Mouse (Mus musculus): ENCODE measurements around the gene Itga11.

Gene Itga11

GRCm38 (mm10) chr9:62684311-62684710 lies 6.7 kb downstream of the Itga11 start:
- no peak for DNase-seq (ENCODE audit: low read depth)

GRCm38 (mm10) chr9:62689748-62690147 lies 12.1 kb downstream of the Itga11 start:
- no peak for DNase-seq (ENCODE audit: low read depth)

- DNase-seq (ENCODE audit: low read depth), result no peak
Observed at GRCm38 (mm10) chr9:62694054-62694453, 16.4 kb downstream of the Itga11 start.

- no peak for DNase-seq (ENCODE audit: low read depth)
Observed at GRCm38 (mm10) chr9:62695210-62695609, 17.6 kb downstream of the Itga11 start.

DNA sequence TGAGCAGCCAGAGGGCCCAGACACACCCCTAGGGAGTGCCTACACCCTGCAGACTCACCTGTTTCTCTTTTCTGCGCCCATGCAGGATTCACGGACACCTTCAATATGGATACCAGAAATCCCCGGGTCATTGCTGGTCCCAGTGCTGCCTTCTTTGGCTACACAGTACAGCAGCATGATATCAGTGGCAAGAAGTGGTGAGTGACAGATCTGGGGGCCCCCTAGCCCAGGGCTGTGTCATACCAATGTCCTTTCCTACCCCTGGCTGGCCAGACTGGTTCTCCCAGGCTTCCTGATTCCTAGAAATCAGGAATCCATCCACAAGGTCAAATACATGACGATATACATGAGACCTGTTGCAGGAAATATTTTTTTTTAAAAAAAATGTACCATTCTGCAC lies 19.2 kb downstream of the Itga11 start:
- no peak for DNase-seq (ENCODE audit: low read depth)

- DNase-seq (ENCODE audit: low read depth), result no peak
Observed at GRCm38 (mm10) chr9:62707267-62707666, 29.6 kb downstream of the Itga11 start.

- no peak for DNase-seq (ENCODE audit: low read depth)
Observed at GRCm38 (mm10) chr9:62707870-62708269, 30.2 kb downstream of the Itga11 start.

DNA sequence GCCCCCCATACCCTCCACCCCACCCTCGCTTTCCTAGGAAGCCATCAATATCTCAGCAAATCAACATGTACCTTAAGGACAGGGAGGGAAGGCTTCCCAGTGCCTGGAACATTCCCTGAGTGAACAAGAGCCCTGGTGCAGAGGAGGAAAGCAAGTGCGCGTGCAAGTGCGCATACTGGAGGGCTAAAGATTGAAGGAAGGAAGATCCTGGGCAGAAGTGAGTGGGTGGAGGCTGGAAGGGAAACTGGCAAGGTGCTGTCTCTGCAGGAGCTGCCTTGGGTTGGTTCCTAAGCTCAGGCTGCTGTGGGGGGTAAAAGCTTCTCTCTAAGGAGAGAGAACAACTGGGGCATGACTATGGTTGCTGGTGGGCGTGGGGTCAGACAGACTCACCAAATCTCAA lies 32.4 kb downstream of the Itga11 start:
- no peak for DNase-seq (ENCODE audit: low read depth)

DNA sequence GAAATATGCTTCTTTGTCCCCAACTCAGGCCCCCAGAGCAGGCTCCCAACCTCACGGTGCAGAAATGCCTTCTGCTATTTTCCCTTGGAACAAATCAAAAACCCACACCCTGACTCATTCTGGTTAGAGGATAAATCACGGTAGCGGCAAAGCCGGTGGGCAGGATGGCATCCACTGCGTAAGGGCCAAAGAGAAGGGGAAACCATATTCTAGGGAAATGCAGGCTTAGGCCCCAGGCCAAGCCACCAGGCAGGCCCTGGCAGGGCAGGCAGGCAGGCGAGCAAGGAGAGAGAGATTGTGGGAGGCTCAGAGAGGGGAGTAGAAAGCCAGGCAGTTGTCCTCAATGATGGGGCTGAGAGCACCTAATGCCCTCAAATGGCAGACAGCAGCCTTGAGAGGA lies 34.7 kb downstream of the Itga11 start:
- DNase-seq (ENCODE audit: low read depth), result no peak

GRCm38 (mm10) chr9:62713040-62713439 lies 35.4 kb downstream of the Itga11 start:
- DNase-seq (ENCODE audit: low read depth), result no peak

DNA sequence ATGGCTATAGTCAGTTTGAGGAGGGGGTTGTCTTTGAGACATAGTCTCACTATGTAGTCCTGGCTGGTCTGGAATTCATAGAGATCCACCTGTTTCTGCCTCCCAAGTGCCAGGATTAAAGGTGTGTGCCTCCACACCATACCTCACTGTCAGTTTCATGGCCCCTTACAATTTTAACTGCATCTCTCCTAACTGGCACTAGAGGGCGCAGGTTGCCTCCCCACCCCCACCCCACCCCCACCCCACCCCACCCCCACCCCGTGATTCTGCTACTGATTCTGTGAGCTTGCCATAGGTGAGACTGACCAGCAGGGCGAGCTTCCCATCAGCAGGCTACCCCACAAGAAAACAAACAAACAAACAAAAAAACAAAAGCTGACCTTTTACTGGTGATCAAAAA lies 36.7 kb downstream of the Itga11 start:
- DNase-seq (ENCODE audit: low read depth), result no peak

DNA sequence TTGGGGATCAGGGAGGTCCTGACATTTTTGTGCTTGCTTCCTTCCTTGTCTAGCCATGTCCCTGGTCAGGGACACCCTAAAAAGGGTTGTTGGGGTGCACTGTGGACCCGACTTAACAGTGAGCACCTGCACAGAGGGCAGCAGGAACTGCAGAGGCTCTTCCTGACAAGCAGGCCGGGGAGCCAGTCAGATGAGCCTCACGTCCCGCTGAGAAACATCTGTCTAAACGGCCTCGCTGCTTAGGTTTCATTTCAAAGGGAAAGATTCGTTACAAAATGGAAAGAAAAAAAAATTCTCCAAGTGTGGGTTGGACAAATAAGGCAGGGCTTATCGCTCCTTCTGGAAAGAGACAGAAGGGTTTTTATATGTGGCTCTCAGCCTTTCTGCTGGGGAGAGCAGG lies 40.4 kb downstream of the Itga11 start:
- DNase-seq (ENCODE audit: low read depth), result no peak

- DNase-seq (ENCODE audit: low read depth), result no peak
Observed at GRCm38 (mm10) chr9:62721791-62722190, 44.2 kb downstream of the Itga11 start.

- DNase-seq (ENCODE audit: low read depth), result no peak
Observed at GRCm38 (mm10) chr9:62722716-62723115, 45.1 kb downstream of the Itga11 start.

DNA sequence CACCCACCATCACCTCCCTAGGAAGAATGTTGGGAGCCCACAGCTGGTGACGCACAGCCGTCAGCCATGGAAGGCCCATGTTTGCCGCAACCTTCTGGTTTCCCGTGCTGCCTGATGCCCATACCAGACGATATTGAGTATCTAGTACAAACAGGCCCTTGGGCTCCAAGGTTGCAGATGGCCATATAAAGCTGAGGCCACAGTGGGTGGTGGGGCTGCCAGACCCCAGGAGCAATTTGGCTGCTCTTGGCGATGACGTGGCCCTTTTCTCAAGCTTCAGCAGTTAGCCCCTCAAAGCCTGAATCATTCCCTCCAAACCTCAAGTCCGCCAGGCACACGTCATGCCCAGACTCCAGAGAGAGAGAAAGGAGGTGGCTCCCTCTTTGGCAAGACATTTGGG lies 46.5 kb downstream of the Itga11 start:
- no peak for DNase-seq (ENCODE audit: low read depth)

DNA sequence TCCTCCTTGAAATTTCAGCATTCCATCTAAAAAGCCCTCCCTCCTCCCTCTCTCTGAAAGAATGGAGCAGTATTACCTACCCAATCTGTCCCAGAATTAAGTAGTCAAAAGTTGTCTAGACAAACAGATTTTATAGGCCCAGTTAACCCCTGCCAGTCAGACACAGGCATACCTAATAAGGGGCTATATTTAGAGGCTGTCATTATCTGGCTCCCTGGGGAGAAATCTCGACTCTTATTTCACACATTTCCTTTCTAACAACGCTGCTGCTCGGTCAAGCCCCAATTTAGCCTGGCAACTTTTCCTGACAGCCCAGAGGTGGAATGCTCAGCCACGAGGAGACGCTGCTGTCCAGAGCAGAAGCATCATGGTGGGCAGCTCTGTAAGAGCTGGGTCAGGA lies 47.6 kb downstream of the Itga11 start:
- no peak for DNase-seq (ENCODE audit: low read depth)

- DNase-seq (ENCODE audit: low read depth), result peak; percentile 60
Observed at GRCm38 (mm10) chr9:62726472-62726871, 48.8 kb downstream of the Itga11 start.

DNA sequence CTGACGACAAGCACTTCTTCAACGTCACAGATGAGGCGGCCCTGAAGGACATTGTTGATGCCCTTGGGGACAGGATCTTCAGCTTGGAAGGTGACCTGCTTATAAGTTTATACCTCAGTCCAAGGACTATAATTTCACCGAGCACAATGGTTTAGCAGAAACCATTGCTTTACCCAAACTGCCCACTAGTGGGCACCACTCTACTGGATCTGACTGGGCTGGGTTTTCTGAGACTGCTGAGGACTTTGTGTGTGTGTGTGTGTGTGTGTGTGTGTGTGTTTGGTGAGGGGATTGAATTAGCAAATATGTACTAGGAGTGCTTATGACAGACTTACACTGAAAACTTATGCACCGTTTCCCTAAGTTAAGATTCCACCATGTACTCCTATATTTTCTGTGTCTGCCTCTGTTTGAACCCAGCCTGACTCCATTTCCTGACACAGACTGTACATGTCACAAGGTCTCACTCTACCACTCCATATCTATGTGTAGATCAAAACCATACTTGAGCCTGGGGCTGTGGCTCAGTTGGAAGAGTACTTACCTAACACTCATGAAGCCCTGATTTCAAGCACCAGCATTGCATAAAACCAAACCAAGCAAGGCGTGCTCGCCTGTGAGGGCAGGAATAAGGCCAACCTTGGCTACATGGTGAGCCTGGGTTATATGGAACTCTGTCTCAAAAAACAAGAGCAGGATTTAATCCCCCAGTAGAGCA lies 67.1 kb downstream of the Itga11 start:
- DNase-seq (ENCODE audit: low read depth), result peak; percentile 52

GRCm38 (mm10) chr9:62746646-62747045 lies 69.0 kb downstream of the Itga11 start:
- no peak for DNase-seq (ENCODE audit: low read depth)

DNA sequence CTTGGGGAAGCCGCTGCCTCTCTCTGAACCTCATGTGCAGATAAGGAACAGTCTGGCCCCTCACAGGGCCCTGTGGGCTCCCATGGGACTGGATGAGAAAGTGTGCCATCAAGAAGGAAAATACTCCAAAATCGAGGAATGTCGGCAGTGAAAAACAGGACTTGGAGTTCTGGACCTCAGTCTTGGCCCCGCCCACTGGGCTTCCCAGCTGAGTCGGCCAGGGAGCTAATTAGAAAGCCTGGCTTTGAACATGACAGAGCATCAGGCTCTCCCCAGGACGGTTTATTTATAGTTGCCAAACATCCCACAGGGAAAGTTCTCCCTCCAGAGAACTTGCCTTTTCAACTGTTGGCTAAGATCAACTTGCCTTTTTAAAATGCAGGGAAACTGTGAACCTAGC lies 72.0 kb downstream of the Itga11 start:
- no peak for DNase-seq (ENCODE audit: low read depth)

GRCm38 (mm10) chr9:62750381-62750780 lies 72.8 kb downstream of the Itga11 start:
- no peak for DNase-seq (ENCODE audit: low read depth)

GRCm38 (mm10) chr9:62758288-62758687 lies 80.7 kb downstream of the Itga11 start:
- DNase-seq (ENCODE audit: low read depth), result no peak

DNA sequence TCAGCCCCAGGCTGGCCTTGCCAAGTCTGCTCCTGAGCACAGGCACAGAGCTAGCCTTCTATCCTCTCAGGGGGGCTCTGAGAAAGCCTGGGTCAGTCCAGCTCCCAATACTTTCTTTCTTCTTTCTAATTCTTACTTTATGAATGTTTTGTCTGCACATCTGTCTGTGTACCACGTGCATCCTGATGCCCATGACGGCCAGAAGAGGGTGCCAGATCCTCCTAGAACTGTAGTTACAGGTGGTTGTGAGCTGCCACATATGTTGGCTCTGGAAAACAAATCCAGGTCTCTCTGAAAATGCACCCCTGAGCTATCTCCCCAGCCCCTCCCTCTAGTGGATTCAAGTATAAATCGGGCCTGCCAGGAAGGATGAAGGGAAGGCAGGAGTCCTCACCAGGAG lies 82.0 kb downstream of the Itga11 start:
- DNase-seq (ENCODE audit: low read depth), result peak; percentile 46

DNA sequence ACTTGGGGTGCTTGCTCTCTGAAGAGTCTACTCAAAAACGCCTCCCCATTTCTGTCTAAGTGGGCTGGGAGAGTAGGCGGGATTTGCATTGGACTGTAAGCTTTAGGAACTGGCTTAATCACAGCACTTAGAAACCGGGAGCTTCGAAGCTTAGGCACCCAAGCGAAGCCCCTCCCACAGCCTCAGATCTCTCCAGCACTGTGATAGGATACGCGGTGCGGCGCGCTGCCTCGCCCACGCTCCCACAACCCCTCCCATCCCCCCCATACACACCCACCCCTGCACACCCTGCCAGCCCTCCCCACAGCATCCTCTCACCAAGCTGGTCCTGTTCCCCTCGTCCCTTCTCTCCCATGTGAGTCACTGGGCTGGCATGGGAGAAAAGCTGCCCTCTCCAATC lies 85.9 kb downstream of the Itga11 start:
- DNase-seq (ENCODE audit: low read depth), result no peak

DNA sequence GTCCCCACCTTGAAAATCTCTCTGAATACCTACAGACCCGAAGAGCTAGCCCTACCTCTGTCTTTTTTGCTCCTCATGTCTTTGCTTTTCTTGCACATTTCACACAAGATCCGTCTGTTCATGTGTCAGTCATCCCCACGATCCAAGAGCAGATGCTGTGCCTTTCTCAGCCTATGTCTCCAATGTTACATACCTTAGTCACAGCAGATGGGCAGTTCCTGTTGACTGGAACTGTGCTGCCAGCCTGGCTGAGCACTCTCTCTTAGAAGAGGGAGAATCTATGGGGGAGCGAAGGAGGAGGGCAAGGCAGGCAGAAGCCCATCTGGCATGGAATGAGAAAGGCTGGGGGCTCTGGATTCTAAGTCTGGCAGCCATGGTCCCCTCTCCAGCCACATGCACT lies 87.7 kb downstream of the Itga11 start:
- DNase-seq (ENCODE audit: low read depth), result no peak
